Mouse (Mus musculus) hindlimb bud, embryonic 11.5 days (tissue): ENCODE measurements around the gene Rbfox3.

Experiments
- DNase-seq: peaks from one replicate; pipeline ENCODE4 v3.0.0-alpha.2; 2012; ENCODE audit warnings: low read depth, low spot score; ENCODE audit errors: extremely low spot score

Rbfox3 gene

GRCm38 (mm10) chr11:118610128-118610527 lies 301.3 kb downstream of the Rbfox3 start:
- DNase-seq: no peak

DNA sequence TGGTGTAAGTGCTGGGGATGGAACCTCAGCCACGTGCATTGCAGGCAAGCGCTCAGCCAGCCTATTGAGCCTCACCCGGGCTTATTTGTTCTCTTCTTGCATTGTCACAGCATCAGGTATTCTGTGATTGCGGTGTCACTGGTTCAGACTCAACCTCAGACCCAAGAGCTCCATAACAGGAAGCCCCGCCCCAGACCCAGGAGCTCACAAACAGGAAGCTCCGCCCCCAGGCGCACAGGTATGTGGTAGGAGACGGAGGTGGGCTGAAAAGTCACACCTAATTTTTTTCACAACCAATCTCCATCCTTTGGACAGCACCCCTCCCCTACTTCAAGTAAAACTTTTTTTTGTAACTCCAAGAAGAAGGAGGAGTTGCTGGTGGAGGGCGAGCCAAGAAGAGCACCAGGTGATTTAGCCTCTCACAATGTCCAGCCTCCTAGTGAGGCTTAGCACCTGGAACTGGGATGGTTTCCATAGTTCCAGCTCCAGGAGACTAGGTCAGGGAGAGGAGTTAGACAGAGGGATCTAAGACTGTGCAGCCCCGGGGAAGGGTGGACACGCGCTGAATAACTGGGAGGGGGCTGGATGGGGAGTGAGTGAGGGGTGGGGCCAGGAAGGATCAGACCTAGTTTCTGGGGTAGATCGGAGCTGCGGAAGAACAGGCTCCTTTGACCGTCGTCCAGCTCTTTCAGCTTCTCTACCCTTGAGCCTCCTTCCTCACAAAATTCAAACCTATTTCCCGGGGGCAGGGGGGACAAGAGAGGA lies 302.0 kb downstream of the Rbfox3 start:
- no peak for DNase-seq

GRCm38 (mm10) chr11:118607927-118608326 lies 303.5 kb downstream of the Rbfox3 start:
- no peak for DNase-seq

GRCm38 (mm10) chr11:118605570-118605969 lies 305.8 kb downstream of the Rbfox3 start:
- no peak for DNase-seq

- no peak for DNase-seq
Observed at GRCm38 (mm10) chr11:118604206-118604605, 307.2 kb downstream of the Rbfox3 start.

DNA sequence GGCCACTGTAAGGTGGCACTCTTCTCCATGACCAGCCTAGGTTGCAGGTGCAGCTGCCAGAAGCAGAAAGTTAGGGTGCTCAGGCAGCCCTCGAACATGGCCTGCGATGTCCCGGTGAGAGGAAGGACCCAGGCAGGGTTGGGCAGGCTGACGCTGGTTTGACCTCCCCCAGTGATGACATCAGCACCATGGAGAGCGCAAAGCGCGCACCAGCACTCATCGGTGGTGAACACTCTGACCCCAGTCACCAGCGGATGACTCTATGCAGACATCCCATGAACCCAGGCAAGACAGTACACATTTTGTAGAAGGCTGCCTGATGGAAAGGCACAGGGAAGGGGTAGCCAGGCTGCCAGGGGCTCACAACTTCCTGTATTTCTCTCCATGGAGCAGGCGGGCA lies 308.3 kb downstream of the Rbfox3 start:
- peak; percentile 42 for DNase-seq

DNA sequence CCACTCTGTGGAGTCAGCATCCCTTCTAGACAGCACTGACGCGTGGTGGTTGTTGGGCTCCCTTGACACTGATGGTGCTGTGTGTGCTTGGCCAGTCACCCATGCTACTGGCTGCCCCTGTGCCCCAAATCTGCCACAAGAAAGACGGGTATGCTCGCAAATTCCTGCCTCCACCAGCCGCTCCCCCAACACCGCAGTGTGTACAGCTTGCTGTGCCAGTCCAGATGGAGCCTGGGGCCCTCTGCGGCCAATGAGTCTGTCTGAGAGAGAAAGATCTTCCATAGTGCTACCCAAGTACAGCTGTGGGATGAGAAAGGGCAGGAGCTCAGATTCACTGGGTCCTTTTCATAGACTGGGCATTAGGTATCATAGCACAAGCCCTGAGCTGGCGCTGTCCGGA lies 309.9 kb downstream of the Rbfox3 start:
- DNase-seq: no peak

GRCm38 (mm10) chr11:118600168-118600567 lies 311.2 kb downstream of the Rbfox3 start:
- no peak for DNase-seq

GRCm38 (mm10) chr11:118598726-118599125 lies 312.7 kb downstream of the Rbfox3 start:
- no peak for DNase-seq

GRCm38 (mm10) chr11:118584826-118585225 lies 326.6 kb downstream of the Rbfox3 start:
- peak; percentile 92 for DNase-seq

DNA sequence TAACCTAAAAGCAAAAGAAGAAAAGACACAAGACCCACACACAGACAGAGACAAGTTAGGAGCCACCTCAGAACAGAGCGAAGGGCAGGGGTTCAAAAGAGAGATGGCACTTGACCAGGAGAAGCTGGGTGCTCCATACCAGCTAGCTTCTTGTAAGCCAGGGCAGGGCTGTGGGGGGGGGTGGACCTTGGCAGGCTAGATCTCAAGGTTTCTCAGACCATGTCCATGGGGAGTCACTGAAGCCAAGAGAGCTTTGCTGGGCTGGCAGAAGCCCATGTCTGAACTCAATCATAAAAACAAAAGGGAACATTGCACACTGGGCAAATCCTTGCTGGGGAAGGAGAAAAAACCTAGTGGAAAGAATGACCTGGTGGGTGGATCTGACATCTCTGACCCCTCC lies 327.4 kb downstream of the Rbfox3 start:
- DNase-seq: no peak

GRCm38 (mm10) chr11:118583573-118583972 lies 327.8 kb downstream of the Rbfox3 start:
- no peak for DNase-seq

DNA sequence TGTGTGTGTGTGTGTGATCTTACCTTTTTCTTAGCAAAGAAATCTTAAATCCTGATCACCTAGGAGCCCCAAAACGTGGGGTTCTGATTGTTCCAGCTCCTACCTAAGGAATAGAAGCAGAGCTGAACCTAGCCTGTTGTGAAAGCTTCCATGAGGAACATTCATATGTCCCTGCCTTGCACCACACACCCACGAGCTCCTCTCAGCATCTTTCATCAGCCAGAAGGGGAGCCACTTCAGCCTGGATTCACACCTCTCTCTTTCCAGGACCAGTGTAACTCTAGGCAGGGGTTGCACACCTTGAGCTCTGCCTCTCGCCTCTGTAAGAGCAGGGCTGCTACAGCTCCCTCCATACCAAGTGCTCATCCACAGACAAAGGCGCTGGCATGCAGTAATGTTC lies 330.4 kb downstream of the Rbfox3 start:
- DNase-seq: no peak

- DNase-seq: no peak
Observed at GRCm38 (mm10) chr11:118579622-118580021, 331.8 kb downstream of the Rbfox3 start.

- DNase-seq: no peak
Observed at GRCm38 (mm10) chr11:118577271-118577670, 334.1 kb downstream of the Rbfox3 start.

DNA sequence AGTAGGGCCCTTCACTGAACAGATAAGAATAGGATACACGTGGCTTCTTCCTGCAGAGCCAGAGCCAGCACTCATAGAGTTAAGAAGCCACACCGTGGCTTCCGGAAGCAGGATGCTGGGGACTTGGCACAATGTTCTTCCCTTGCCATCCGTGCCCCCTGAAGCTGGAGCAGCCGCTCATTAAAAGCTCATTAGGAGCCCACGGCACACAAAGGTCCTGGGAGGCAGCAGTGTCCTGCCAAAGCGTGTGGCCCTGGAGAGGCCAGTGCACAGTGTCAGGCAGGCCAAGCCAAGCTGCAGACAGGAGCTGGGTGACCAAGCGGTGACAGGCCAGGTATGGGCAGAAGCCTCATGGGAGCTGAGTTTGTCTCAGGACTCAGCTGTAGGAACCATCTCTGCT lies 334.8 kb downstream of the Rbfox3 start:
- DNase-seq: no peak

DNA sequence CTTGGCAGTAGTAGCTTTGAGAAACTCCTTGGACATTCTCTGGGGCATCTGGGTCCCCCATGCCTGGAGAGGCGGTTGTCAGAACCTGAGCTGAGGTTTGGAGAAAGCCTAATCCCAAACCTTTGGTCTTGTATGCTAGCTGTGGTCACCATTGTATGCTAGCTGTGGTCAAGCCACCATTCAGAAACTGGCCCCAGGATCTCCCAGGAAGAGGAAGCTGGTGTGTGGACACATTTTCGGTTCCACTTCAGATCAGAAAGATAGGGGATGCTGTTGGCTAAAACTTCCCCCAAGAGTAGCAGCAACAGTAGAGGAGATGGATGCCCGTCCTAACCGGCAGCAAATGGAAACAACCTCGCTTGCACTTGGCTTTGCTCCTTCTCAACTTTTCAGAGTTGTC lies 337.0 kb downstream of the Rbfox3 start:
- no peak for DNase-seq

- DNase-seq: no peak
Observed at GRCm38 (mm10) chr11:118573569-118573968, 337.8 kb downstream of the Rbfox3 start.

DNA sequence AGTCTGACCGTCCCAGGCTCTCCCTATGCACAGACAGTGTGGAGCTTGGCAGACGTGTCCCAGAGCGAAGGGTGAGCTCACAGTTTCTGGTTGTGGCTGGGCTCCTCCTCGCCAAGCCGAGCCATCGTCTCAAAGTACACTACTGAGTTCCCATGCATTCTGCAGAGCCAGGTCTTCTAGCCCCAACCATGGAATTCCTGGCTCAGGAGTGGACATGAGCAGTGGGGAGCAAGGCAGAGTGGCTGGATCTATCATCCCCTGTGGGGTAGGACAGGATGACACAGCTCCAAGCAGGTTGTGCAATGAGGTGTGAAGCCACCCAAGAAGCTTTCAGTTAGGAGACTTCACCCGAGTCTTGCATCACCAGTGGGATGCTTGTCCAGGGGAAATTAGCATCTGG lies 338.4 kb downstream of the Rbfox3 start:
- no peak for DNase-seq

- no peak for DNase-seq
Observed at GRCm38 (mm10) chr11:118570164-118570563, 341.2 kb downstream of the Rbfox3 start.

DNA sequence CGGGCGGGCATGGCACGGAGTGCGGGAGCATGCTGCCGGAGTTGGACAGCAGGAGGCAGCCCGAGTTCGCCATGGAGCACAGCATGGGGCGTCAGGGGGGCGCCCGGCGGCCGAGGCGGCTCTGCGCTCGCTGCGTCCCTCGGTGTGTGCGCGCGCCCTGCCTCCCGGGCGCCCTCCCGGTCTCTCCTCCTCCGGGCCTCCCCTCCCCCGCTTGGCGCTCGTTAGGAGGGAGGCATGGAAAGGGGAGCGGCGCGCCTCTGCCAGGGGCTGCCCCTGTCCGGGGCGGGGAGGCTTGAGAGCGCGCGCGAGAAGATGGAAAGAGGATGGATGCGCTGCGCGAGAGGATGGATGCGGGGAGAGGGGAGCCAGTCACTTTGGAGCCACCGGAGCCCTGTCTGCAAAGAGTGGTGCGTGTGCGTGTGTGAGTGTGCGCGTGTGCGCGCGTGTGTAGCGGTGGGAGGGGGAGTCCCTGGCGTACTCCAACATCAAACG lies 341.8 kb downstream of the Rbfox3 start:
- DNase-seq: no peak

DNA sequence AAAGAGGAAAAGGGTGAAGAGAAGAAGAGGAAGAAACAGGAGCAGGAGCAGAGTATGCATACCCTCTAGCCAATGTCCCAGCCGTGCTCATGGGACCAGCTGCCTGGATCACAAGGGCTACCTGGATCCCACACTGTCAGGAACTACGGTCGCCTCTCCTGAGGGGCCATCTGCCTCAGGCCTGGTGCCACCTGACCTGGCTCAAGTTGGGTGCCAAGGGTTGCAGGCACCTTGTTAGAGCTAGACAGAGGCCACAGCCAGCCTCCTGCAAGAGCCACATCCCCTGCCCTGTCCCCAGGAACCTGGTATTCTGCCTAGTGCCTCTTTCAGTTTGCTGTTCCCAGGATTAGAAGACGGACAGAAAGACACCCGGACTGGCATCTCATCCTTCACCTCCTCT lies 347.5 kb downstream of the Rbfox3 start:
- DNase-seq: no peak

DNA sequence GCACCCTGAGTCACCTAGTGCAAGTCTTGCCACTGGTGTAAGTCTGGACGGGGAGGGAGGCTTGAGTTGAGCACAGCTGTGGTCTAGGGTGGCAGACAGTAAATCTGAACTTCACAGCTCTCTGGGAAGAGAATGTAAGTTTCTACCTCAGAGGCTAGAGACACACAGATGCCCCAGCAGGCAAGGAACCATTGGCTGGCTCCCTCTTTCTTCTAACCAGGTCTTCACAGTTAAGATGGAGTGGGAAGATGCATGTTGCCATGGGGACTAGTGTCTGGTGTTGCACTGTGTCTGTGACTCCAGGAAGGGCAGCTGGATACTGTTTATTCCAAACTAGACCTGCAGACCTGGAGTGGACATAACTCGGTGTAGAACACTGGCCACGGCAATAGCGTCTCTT lies 348.6 kb downstream of the Rbfox3 start:
- DNase-seq: no peak
